Mouse (Mus musculus) hindbrain, embryonic 14.5 days (tissue): ENCODE results near the gene Lmod2. TPM values are rescaled to one million over a fixed set of nuclear protein-coding genes. Genes with fewer than 3 reads are reported as not detected.

Experiments
- ATAC-seq: fragments of 200-750 bp; cut with Nextera tagmentation; 2 replicates; pipeline ENCODE4 v1.8.0; 2017; ENCODE audit warnings: moderate number of reproducible peaks, mild to moderate bottlenecking, moderate TSS enrichment, moderate library complexity; ENCODE audit not compliant: low FRiP score
- DNase-seq: peaks from one replicate; pipeline ENCODE4 v3.0.0-alpha.2; 2015; ENCODE audit warnings: low spot score
- H3K27ac ChIP-seq: fragments of 300-500 bp; sonication (generic); 2 replicates; pipeline ENCODE4 v1.5.1; 2014; ENCODE audit warnings: mild to moderate bottlenecking, moderate library complexity
- H3K27me3 ChIP-seq: fragments of 300-500 bp; sonication (generic); 2 replicates; pipeline ENCODE4 v1.6.1; 2014; ENCODE audit warnings: mild to moderate bottlenecking, low read length, mixed read lengths; ENCODE audit not compliant: control insufficient read depth, insufficient read depth
- H3K36me3 ChIP-seq: fragments of 300-500 bp; sonication (generic); replicated peaks from 2 replicates; pipeline ENCODE4 v1.6.1; 2014; ENCODE audit not compliant: control insufficient read depth, insufficient read depth
- H3K4me1 ChIP-seq: fragments of 300-500 bp; sonication (generic); replicated peaks from 2 replicates; pipeline ENCODE4 v1.6.1; 2014; ENCODE audit warnings: antibody characterized with exemption, low read length, mixed read lengths; ENCODE audit not compliant: control insufficient read depth, insufficient read depth
- H3K4me2 ChIP-seq: fragments of 300-500 bp; sonication (generic); replicated peaks from 2 replicates; pipeline ENCODE4 v1.6.1; 2014; ENCODE audit warnings: mild to moderate bottlenecking, moderate library complexity
- H3K4me3 ChIP-seq: fragments of 300-500 bp; sonication (generic); replicated peaks from 2 replicates; pipeline ENCODE4 v1.5.1; 2014; ENCODE audit warnings: mild to moderate bottlenecking, low read length
- H3K9ac ChIP-seq: fragments of 300-500 bp; sonication (generic); 2 replicates; pipeline ENCODE4 v1.6.1; 2014
- H3K9me3 ChIP-seq: fragments of 300-500 bp; sonication (generic); 2 replicates; pipeline ENCODE4 v1.6.1; 2016; ENCODE audit warnings: low read length; ENCODE audit not compliant: control insufficient read depth
- WGBS: fragments of 180-500 bp; shearing (Covaris S2); extraction: QIAGEN DNeasy Blood & Tissue Kit; methylation state at CpG from one replicate; pipeline ENCODE4 v1.1.7; 2014; 5-methylcytosine and 5-hydroxymethylcytosine counted together
- polyA plus RNA-seq: library from polyadenylated mRNA; unstranded; fragments of >200 nt; fragmentation: Nextera tagmentation; extraction: Ambion mirVana; gene quantifications from 2 replicates; pipeline ENCODE4 v1.2.1, GENCODE M21; 2014

Gene Lmod2
- polyA plus RNA-seq, 1 experiment from 2014 or later, result not detected

GRCm38 (mm10) chr6:24571126-24571525, 26.4 kb upstream of the Lmod2 start:
- no peaks in the 10 kb centered on the region for H3K36me3 ChIP-seq
- no peak overlapping the region for H3K27ac ChIP-seq
- ATAC-seq (no peak), DNase-seq (no peak)
- H3K9me3 ChIP-seq, result no peaks in the 10 kb centered on the region
- no peak overlapping the region for H3K9ac ChIP-seq
- H3K4me3 ChIP-seq, result no peak overlapping the region
- 83% methylated on average over 6 of the region's 6 CpGs for WGBS
- no peaks in the 10 kb centered on the region for H3K27me3 ChIP-seq
- no peak overlapping the region for H3K4me2 ChIP-seq
- H3K4me1 ChIP-seq, result no peaks in the 10 kb centered on the region

- Histone ChIP-seq H3K4me3 (no peak overlapping the region), H3K4me1 (no peaks in the 10 kb centered on the region), H3K36me3 (no peaks in the 10 kb centered on the region), H3K27ac (no peak overlapping the region), H3K27me3 (no peaks in the 10 kb centered on the region), H3K4me2 (no peak overlapping the region), H3K9me3 (no peaks in the 10 kb centered on the region), H3K9ac (no peak overlapping the region)
- ATAC-seq, result no peak
- no peak for DNase-seq
- WGBS, result 92% methylated on average over 14 of the region's 14 CpGs
Observed at GRCm38 (mm10) chr6:24572431-24572830, 25.1 kb upstream of the Lmod2 start.

DNA sequence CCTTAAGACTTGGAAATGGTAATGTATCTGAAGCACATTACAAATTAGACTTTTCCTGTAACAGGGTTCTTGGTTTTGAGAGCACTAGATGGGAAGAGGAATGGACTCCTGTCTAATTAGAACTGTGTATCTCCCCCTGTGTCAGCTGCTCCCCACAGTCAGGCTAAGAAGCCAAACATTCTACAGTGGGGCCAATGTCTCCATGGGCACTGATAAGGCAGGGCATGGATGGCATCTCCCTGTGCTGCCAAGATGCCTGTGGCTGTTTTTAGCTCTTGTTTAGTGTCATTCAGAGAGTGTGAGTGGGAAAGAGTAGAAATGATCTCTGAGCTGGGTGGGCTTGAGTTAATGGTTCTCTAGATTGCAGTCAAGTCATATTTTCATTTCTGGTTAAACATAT, 24.2 kb upstream of the Lmod2 start:
- Histone ChIP-seq H3K4me2 (no peak overlapping the region), H3K9ac (no peak overlapping the region), H3K4me3 (no peak overlapping the region), H3K9me3 (no peaks in the 10 kb centered on the region), H3K27me3 (no peaks in the 10 kb centered on the region), H3K4me1 (no peaks in the 10 kb centered on the region), H3K27ac (no peak overlapping the region), H3K36me3 (no peaks in the 10 kb centered on the region)
- no peak for DNase-seq
- ATAC-seq, result no peak

DNA sequence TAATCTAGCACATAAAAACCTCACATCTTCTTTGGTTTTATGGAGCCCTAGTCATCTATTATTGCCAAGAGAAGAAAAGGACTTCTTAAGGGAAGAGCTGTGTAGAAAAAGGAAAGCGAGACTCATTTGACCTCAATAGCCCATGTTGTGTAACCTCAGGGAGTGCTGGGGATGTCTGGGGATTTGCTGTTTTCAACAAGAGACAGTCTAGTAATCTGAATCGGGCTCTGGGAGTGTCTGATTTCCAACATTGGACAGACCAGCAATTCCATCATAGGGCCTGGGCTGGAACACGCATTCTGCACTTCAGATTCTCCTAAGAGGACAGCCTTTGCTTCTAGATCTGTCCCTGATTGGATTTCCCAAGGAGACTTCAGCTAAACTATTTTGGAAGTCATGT, 14.1 kb upstream of the Lmod2 start:
- no peaks in the 10 kb centered on the region for H3K9me3 ChIP-seq
- no peak overlapping the region for H3K4me2 ChIP-seq
- DNase-seq (no peak), ATAC-seq (no peak)
- H3K27me3 ChIP-seq, result no peaks in the 10 kb centered on the region
- no peak overlapping the region for H3K4me3 ChIP-seq
- no peaks in the 10 kb centered on the region for H3K36me3 ChIP-seq
- no peak overlapping the region for H3K9ac ChIP-seq
- no peaks in the 10 kb centered on the region for H3K4me1 ChIP-seq
- no peak overlapping the region for H3K27ac ChIP-seq
- WGBS, result 84% methylated on average over 3 of the region's 3 CpGs

GRCm38 (mm10) chr6:24585431-24586310, 11.9 kb upstream of the Lmod2 start:
- WGBS, result 69% methylated on average over 9 of the region's 10 CpGs
- no peaks in the 10 kb centered on the region for H3K9me3 ChIP-seq
- H3K36me3 ChIP-seq, result no peaks in the 10 kb centered on the region
- no peak overlapping the region for H3K4me3 ChIP-seq
- no peak overlapping the region for H3K4me2 ChIP-seq
- H3K9ac ChIP-seq, result no peak overlapping the region
- ATAC-seq (0 out of 2 replicates have a peak, but pooled peaks have one; percentile 8), DNase-seq (no peak)
- H3K4me1 ChIP-seq, result no peaks in the 10 kb centered on the region
- H3K27me3 ChIP-seq, result no peaks in the 10 kb centered on the region
- H3K27ac ChIP-seq, result no peak overlapping the region

GRCm38 (mm10) chr6:24586885-24587284, 10.7 kb upstream of the Lmod2 start:
- Histone ChIP-seq H3K9ac (no peak overlapping the region), H3K4me3 (no peak overlapping the region), H3K4me1 (no peaks in the 10 kb centered on the region), H3K27me3 (no peaks in the 10 kb centered on the region), H3K4me2 (no peak overlapping the region), H3K36me3 (no peaks in the 10 kb centered on the region), H3K9me3 (no peaks in the 10 kb centered on the region), H3K27ac (no peak overlapping the region)
- WGBS, result 42% methylated on average over 3 of the region's 3 CpGs
- DNase-seq (no peak), ATAC-seq (no peak)

- DNase-seq, result no peak
- WGBS, result 89% methylated on average over 5 of the region's 5 CpGs
Observed at GRCm38 (mm10) chr6:24590282-24590681, 7.3 kb upstream of the Lmod2 start.

GRCm38 (mm10) chr6:24591525-24592218, 5.9 kb upstream of the Lmod2 start:
- Histone ChIP-seq H3K4me2 (no peak overlapping the region), H3K27ac (no peak overlapping the region), H3K9me3 (no peaks in the 10 kb centered on the region), H3K9ac (no peak overlapping the region), H3K27me3 (no peaks in the 10 kb centered on the region), H3K4me1 (no peaks in the 10 kb centered on the region), H3K36me3 (no peaks in the 10 kb centered on the region), H3K4me3 (no peak overlapping the region)
- DNase-seq, result no peak
- no peak for ATAC-seq
- 47% methylated on average over 10 of the region's 10 CpGs for WGBS

More at GRCm38 (mm10) chr6:24590282-24590681, 7.3 kb upstream of the Lmod2 start:
- Histone ChIP-seq H3K4me2 (no peak overlapping the region), H3K4me3 (no peak overlapping the region), H3K27me3 (no peaks in the 10 kb centered on the region), H3K4me1 (no peaks in the 10 kb centered on the region), H3K9me3 (no peaks in the 10 kb centered on the region), H3K9ac (no peak overlapping the region), H3K36me3 (no peaks in the 10 kb centered on the region), H3K27ac (no peak overlapping the region)
- ATAC-seq, result no peak

DNA sequence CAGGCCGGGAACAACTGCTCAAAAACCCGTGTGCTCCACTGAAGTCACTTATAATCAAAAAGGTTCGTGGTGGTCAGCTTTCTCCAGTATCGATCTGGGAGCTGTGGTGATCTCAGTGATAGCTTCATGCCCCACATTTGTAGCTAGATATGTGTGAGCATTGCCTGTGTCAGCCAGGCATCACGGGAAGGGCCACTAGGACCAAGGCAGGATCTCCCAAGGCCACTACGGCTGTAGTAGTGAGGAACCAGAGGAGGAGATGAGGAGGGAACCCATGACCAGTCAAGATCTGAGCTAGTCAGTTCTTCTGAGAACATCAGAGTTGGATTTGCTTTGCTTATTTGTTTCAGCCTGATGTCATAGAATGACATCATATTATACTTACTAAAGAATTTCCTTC, 1.6 kb downstream of the Lmod2 start:
- H3K9me3 ChIP-seq, result no peaks in the 10 kb centered on the region

More for the DNA sequence above, 1.6 kb downstream of the Lmod2 start:
- Histone ChIP-seq H3K9ac (no peak overlapping the region), H3K27ac (no peak overlapping the region), H3K27me3 (no peaks in the 10 kb centered on the region), H3K36me3 (no peaks in the 10 kb centered on the region), H3K4me1 (no peaks in the 10 kb centered on the region), H3K4me3 (no peak overlapping the region), H3K4me2 (no peak overlapping the region)
- DNase-seq, result no peak
- 92% methylated on average over 6 of the region's 6 CpGs for WGBS
- ATAC-seq, result no peak
